Mouse (Mus musculus) erythroblast, embryonic 14.5 days (primary cell): ENCODE data around the gene Chd2.

Experiments used
- GATA1 ChIP-seq: IDR thresholded peaks from 2 replicates; pipeline ENCODE4 v1.6.1; 2012; ENCODE audit warnings: low read length, inconsistent platforms, mixed read lengths
- TAL1 ChIP-seq: IDR thresholded peaks from 3 replicates; pipeline ENCODE4 v1.6.1; 2012; ENCODE audit warnings: low read length, inconsistent platforms, mixed read lengths

DNA sequence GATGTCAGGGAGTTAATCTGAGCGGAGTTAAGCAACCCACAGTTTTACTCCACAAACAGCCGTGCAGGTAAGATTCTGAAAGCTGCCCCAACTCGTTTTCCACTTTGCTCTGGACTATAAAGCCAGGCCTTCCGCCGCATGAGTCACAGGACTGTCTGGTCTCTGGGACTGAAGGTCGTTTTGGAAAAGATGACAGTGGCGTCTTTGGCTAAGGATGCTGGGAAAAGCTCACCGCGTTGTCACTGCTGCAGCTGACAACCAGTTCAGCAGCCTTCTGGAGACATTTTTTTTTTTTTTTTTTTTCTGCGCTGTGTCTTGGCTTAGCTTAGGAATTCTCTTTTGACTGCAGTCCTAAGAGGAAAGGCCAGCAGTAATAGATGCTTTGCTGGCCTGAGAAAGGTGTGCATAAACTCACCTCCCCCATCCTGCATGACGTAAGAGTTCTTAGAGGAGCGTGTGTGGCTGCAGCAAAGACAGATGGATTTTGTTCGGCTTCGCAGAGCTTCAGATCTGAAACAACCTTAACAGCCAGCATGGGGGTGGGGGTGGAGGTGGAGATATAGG is 47.7 kb upstream of the Chd2 start:
- TF ChIP-seq GATA1 (no peak), TAL1 (no peak)
